Mouse (Mus musculus) lung, postnatal 0 days (tissue): Measurements from ENCODE around the gene Acat2. TPM values are rescaled to one million over a fixed set of nuclear protein-coding genes. Genes with fewer than 3 reads are reported as not detected.
A peak's percentile ranks its signal among the peaks of the same experiment; 100 is the strongest.
"Not testable (repeated sequence)": the region's sequence is repeated elsewhere in the genome, so short reads cannot be mapped to it uniquely, and the experiment has no call there.

Source experiments
- ATAC-seq: fragments of 200-750 bp; cut with Nextera tagmentation; 2 replicates; pipeline ENCODE4 v1.8.0; 2017; ENCODE audit warnings: moderate library complexity
- DNase-seq: peaks from one replicate; pipeline ENCODE4 v3.0.0-alpha.2; 2016; ENCODE audit warnings: low spot score
- H3K27ac ChIP-seq: fragments of 300-500 bp; sonication (generic); 2 replicates; pipeline ENCODE4 v1.5.1; 2014; ENCODE audit warnings: antibody characterized with exemption, mild to moderate bottlenecking, low read length, mixed read lengths
- H3K27me3 ChIP-seq: fragments of 300-500 bp; sonication (generic); replicated peaks from 2 replicates; pipeline ENCODE4 v1.6.1; 2014; ENCODE audit warnings: low read length, mixed read lengths; ENCODE audit not compliant: insufficient read depth
- H3K36me3 ChIP-seq: fragments of 300-500 bp; sonication (generic); 2 replicates; pipeline ENCODE4 v1.6.1; 2014; ENCODE audit warnings: low read length, mixed read lengths; ENCODE audit not compliant: insufficient read depth
- H3K4me1 ChIP-seq: fragments of 300-500 bp; sonication (generic); 2 replicates; pipeline ENCODE4 v1.6.1; 2014; ENCODE audit warnings: antibody characterized with exemption, low read depth, low read length, mixed read lengths; ENCODE audit not compliant: insufficient read depth
- H3K4me2 ChIP-seq: fragments of 300-500 bp; sonication (generic); replicated peaks from 2 replicates; pipeline ENCODE4 v1.6.1; 2014; ENCODE audit warnings: low read depth, mild to moderate bottlenecking, low read length, moderate library complexity, mixed read lengths
- H3K4me3 ChIP-seq: fragments of 300-500 bp; sonication (generic); 2 replicates; pipeline ENCODE4 v1.5.1; 2014; ENCODE audit warnings: low read depth, low read length
- H3K9ac ChIP-seq: fragments of 300-500 bp; sonication (generic); replicated peaks from 2 replicates; pipeline ENCODE4 v1.6.1; 2014; ENCODE audit warnings: low read depth, mild to moderate bottlenecking
- H3K9me3 ChIP-seq: fragments of 300-500 bp; sonication (generic); 2 replicates; pipeline ENCODE4 v1.6.1; 2016; ENCODE audit warnings: low read length, mixed read lengths
- CTCF ChIP-seq: IDR thresholded peaks from 2 replicates; pipeline ENCODE4 v1.5.1; 2016; ENCODE audit warnings: antibody characterized with exemption, mild to moderate bottlenecking
- EP300 ChIP-seq: IDR thresholded peaks from 2 replicates; pipeline ENCODE4 v1.6.1; 2016; ENCODE audit warnings: antibody characterized with exemption, mild to moderate bottlenecking, control low read depth
- WGBS: fragments of 180-500 bp; shearing (Covaris S2); extraction: QIAGEN DNeasy Blood & Tissue Kit; methylation state at CpG from one replicate; pipeline ENCODE4 v1.1.7; 2014; 5-methylcytosine and 5-hydroxymethylcytosine counted together
- polyA plus RNA-seq: library from polyadenylated mRNA; unstranded; fragments of >200 nt; fragmentation: Nextera tagmentation; extraction: Ambion mirVana; gene quantifications from 2 replicates; pipeline ENCODE4 v1.2.1, GENCODE M21; 2015

Gene Acat2
- polyA plus RNA-seq, 1 experiment from 2014 or later = 42.8 TPM

DNA sequence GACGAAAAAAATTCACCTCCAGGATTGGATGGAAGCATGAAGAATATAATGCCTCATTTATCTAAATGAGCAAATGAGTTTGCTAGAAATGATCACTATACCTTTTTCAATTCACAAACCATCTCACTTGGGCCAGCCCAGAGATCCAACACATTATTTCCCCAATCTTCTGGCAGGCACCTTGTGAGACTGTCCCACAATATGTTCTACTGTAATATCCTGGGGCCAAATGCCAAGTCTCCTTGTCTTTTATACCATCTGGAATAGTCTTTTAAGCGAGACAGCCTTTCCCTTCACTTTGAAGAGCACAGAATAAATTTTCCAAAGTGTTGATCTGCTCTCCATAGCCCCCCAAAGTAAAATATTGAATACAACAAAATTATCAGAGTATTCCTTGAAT is 13.3 kb upstream of the Acat2 start:
- 73% methylated on average over 2 of the region's 2 CpGs for WGBS
- Histone ChIP-seq H3K9ac (no peak overlapping the region), H3K4me2 (no peak overlapping the region), H3K27me3 (no peaks in the 10 kb centered on the region), H3K27ac (no peak overlapping the region), H3K4me1 (no peaks in the 10 kb centered on the region), H3K4me3 (no peak overlapping the region), H3K9me3 (no peaks in the 10 kb centered on the region), H3K36me3 (peaks cover 18% of the 10 kb centered on the region; the same call in 1 of the 2 replicates)
- ATAC-seq (no peak), DNase-seq (no peak)
- TF ChIP-seq EP300 (no peak), CTCF (no peak)

DNA sequence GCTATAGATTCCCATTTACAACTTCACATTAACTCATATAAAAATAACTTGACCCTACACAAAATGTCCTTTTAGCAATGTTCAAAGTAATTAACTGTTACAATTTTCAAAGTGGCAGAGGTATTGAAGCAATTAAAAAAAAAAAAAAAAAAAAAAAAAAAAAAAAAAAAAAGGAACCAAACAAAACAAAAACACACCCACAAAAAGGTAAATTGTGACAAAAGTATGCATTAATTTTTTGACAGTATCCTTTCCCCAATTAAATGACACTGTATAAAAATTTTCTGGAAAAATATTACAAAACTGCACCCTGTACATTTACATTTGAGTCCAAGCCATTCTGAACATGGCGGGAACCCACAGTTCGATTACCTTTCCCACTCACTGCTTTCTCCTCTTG is 6.6 kb upstream of the Acat2 start:
- H3K4me3 ChIP-seq = no peak overlapping the region
- WGBS = 89% methylated on average over 2 of the region's 2 CpGs
- H3K27ac ChIP-seq = no peak overlapping the region
- DNase-seq (no peak), ATAC-seq (no peak)
- H3K9me3 ChIP-seq = no peaks in the 10 kb centered on the region
- TF ChIP-seq EP300 (no peak), CTCF (no peak)
- no peak overlapping the region for H3K4me2 ChIP-seq
- H3K27me3 ChIP-seq = no peaks in the 10 kb centered on the region
- no peaks in the 10 kb centered on the region for H3K36me3 ChIP-seq
- no peak overlapping the region for H3K9ac ChIP-seq
- H3K4me1 ChIP-seq = no peaks in the 10 kb centered on the region; the same call in 1 of the 2 replicates

DNA sequence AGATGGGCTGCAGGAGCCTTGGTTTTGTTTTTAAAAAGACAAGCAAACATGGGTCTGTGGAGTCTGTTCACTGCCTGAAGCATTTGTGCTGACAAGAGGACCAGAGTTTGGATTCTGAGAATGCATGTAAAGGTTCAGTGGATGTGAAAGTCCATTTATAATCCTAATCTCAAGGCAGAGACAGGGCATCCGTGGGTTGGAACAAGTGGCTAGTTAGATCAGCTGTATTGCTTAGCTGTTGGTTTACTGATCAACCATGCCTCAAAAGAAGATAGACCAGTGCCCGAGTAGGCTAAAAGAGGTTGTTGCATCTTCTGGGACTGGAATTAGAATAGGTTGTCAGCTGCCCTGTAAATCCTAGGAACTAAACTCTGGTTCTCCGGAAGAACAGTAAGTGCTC is 2.9 kb upstream of the Acat2 start:
- no peak for ATAC-seq
- TF ChIP-seq CTCF (no peak), EP300 (no peak)
- 52% methylated on average over 3 of the region's 3 CpGs for WGBS
- Histone ChIP-seq H3K4me3 (no peak overlapping the region), H3K27me3 (no peaks in the 10 kb centered on the region), H3K9ac (no peak overlapping the region), H3K36me3 (no peaks in the 10 kb centered on the region), H3K9me3 (no peaks in the 10 kb centered on the region), H3K4me2 (no peak overlapping the region), H3K4me1 (peaks cover 3% of the 10 kb centered on the region; the same call in 1 of the 2 replicates), H3K27ac (peak overlapping the region; percentile 32)
- no peak for DNase-seq

DNA sequence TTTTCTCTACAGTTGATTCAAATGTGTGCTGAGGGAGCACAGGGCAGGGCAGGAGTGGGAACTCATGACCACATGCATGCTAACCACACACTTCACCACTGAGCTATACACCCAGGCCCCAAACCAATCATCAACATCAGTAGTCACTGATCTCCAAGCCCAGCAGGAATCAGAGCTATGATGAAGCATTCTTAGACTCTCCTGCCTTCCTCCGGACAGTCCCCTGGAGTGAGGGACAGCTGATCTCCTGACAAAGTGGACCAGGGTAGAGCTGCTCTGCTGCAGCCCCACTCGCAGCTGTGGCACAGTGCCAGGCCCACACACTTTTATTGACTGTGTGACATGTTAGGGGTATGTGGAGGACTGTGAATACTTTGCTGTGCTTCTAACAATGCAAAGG is 1.2 kb downstream of the Acat2 start:
- not testable (repeated sequence) for H3K36me3 ChIP-seq, H3K27me3 ChIP-seq, H3K9ac ChIP-seq, H3K4me2 ChIP-seq, H3K4me3 ChIP-seq, ATAC-seq, H3K27ac ChIP-seq, H3K4me1 ChIP-seq, H3K9me3 ChIP-seq, DNase-seq
- WGBS = 31% methylated on average over 1 of the region's 2 CpGs

DNA sequence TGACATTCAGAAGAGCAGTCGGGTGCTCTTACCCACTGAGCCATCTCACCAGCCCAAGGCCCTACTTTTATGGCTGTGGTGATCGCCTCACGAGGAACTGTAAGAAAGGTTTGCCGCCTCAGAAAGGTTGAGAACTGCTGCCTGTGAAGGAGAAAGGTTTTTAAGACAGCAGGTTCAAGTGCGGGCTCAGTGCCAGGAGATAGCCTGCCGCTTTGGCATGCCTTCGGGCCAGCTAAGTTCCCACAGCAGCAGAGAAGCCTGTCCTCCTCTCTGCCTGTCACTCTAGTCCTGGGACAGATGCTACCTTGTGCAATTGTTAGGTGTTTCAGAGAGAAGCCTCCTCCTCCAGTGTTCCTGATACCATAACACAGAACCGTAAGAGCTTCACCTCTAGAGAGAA is 3.9 kb downstream of the Acat2 start:
- no peak for TF ChIP-seq EP300
- no peak for TF ChIP-seq CTCF
- 87% methylated on average over 8 of the region's 8 CpGs for WGBS
- H3K4me2 ChIP-seq = no peak overlapping the region
- no peak overlapping the region for H3K4me3 ChIP-seq
- H3K27ac ChIP-seq = no peak overlapping the region
- DNase-seq (no peak), ATAC-seq (no peak)
- no peaks in the 10 kb centered on the region for H3K36me3 ChIP-seq
- H3K9ac ChIP-seq = no peak overlapping the region
- no peaks in the 10 kb centered on the region for H3K9me3 ChIP-seq
- H3K27me3 ChIP-seq = no peaks in the 10 kb centered on the region
- peaks cover 3% of the 10 kb centered on the region; the same call in 1 of the 2 replicates for H3K4me1 ChIP-seq

DNA sequence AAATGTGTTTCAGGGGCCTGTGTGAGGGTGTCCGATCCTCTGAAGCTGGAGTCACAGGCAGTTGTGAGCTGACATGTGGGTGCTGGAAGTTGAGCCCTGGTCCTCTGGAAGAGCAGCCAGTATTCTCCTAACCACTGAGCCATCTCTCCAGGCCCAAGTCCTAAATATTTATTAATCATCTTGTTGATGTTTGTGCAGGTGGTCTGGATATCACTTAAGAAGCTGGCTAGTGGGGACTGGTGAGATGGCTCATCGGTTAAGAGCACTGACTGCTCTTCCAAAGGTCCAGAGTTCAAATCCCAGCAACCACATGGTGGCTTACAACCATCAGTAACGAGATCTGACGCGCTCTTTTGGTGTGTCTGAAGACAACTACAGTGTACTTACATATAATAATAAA is 10.9 kb downstream of the Acat2 start:
- ATAC-seq = no peak
- no peak for TF ChIP-seq CTCF
- no peak for TF ChIP-seq EP300
- DNase-seq = no peak
- Histone ChIP-seq H3K4me1 (no peaks in the 10 kb centered on the region), H3K36me3 (0 out of 2 replicates have a peak, but pooled peaks cover under 1% of the 10 kb centered on the region), H3K4me2 (no peak overlapping the region), H3K27ac (no peak overlapping the region), H3K4me3 (no peak overlapping the region), H3K9me3 (no peaks in the 10 kb centered on the region), H3K27me3 (no peaks in the 10 kb centered on the region), H3K9ac (no peak overlapping the region)
- 86% methylated on average over 5 of the region's 5 CpGs for WGBS

DNA sequence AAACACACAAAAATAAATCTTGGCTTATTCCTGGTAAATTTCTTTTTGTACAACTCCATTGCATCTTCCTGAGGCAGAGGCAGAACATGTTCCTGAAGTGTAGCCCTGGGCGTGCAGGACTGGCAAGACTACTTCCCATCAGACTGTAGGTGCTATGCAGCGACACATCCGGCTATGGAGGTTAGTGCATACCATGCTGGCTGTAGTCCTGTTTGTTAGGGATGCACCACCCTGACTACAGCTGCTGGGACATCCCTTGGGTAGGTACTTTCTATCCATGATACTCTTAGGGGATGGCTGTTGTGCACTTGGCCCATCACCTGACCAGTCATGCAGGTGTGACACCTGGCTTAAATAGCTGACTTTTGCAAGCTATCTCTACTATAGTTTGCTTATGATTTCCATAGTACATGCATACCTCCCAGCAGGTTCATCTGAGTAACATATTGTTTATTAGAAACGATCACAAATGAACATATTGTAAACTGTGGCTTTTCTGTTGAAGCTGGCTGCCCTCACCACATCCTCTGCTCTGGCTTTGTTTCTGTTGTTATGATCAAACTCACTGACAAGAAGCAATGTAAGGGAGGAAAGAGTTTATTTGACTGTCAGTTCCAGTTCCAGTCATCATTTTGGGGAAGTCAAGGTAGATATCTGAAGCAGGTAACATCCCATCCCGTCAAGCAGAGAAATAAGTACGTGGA is 17.9 kb downstream of the Acat2 start:
- Histone ChIP-seq H3K4me1 (no peaks in the 10 kb centered on the region), H3K27me3 (no peaks in the 10 kb centered on the region), H3K4me3 (no peak overlapping the region), H3K9me3 (no peaks in the 10 kb centered on the region), H3K4me2 (no peak overlapping the region), H3K9ac (no peak overlapping the region), H3K27ac (no peak overlapping the region), H3K36me3 (0 out of 2 replicates have a peak, but pooled peaks cover 6% of the 10 kb centered on the region)
- no peak for TF ChIP-seq EP300
- no peak for TF ChIP-seq CTCF
- ATAC-seq (no peak), DNase-seq (no peak)
- WGBS = 86% methylated on average over 6 of the region's 6 CpGs
